Mouse (Mus musculus): Measurements from ENCODE around the gene Atp10b. TPM values are rescaled to one million over a fixed set of nuclear protein-coding genes. Genes with fewer than 3 reads are reported as not detected.

Atp10b gene
- total RNA-seq, 2 experiments from 2014 or later: 0.51 to 0.59 TPM

Other genes starting within 250 kb of the Atp10b start
- not detected for gene Gm9972, start 114.1 kb upstream of the Atp10b start, total RNA-seq (2021)